Mouse (Mus musculus) cerebellum, adult 2 months (tissue): Measurements from ENCODE around the gene Slc27a1.

ENCODE experiments used
- CTCF ChIP-seq: fragments of 200-500 bp; IDR thresholded peaks from 2 replicates; pipeline ENCODE4 v1.5.1; 2011; ENCODE audit warnings: low read depth, mild to moderate bottlenecking, control low read depth, low read length, moderate library complexity, borderline replicate concordance; ENCODE audit not compliant: insufficient read depth
- POLR2A ChIP-seq: fragments of 200-500 bp; IDR thresholded peaks from 2 replicates; pipeline ENCODE4 v1.6.1; 2011; ENCODE audit warnings: low read length, control low read depth, borderline replicate concordance; ENCODE audit not compliant: insufficient read depth

GRCm38 (mm10) chr8:71579476-71579875, 10.8 kb downstream of the Slc27a1 start:
- TF ChIP-seq CTCF (no peak), POLR2A (no peak)
